10 mouse cellular contexts compared by ENCODE assay signal in the genomic region with DNA sequence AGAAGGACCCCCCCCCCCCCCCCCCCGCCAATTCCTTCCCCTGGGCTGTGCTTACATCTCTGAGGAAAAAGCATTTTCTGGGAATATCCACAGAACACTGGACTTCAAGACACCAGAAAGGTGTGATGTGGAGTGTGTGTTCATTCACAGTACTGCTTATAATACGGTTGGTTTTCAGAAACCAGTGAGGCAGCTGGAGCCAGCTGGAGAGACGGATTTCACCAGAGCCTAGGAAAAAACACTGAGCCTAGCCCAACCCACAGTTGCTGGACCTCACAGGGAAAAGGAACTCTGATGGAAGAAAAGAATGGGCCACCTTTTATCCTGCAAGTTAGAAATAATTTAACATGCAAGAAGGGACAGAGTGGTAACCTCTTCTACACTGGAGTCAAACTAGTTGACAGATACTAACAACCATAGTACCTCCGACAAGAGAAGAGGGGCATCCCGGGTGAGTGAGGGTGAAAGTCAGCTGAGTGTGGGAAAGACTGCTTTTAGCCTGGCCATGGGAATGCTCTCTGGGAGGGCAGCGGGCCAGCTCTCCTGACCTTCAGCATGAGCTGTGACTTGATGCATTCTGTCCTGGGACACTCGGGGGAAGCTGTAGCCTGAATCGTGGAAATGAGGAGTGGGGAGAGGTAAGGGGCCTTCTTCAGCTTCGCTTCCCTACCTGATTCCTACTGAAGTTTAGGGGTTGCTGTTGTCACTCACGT. TPM values are rescaled to one million over a fixed set of nuclear protein-coding genes. Genes with fewer than 3 reads are reported as not detected.
DNase-seq lines count a peak whose midpoint lies in the region; ATAC-seq and TF ChIP-seq lines count a peak whose summit lies in the region.
"Had no signal": no experiment of that assay in that cellular context is flagged by ENCODE, and none has a peak within 500 bp of the region (broad histone marks: within the 10 kb centered on the region; RNA-seq: fewer than 3 reads in every experiment).

No protein-coding gene starts in this region.

- peak overlapping the region; percentile 73 for H3K27ac ChIP-seq in intestine, embryonic 14.5 days (ENCODE audit: low read depth)
- no peak overlapping the region for H3K27ac ChIP-seq in intestine, postnatal 0 days (ENCODE audit: low read depth, low read length)
- H3K27ac ChIP-seq in heart, adult 2 months = peak overlapping the region; percentile 70
- H3K27ac ChIP-seq in kidney, embryonic 15.5 days = peak overlapping the region; percentile 72
- H3K27ac ChIP-seq in stomach, embryonic 16.5 days (ENCODE audit: low read length) = peak overlapping the region; percentile 78
- H3K27ac ChIP-seq in embryonic facial prominence, embryonic 10.5 days (replicated peaks) = no peak overlapping the region

- 0 out of 2 replicates have a peak, but pooled peaks cover 3% of the 10 kb centered on the region for H3K9me3 ChIP-seq in intestine, embryonic 14.5 days (ENCODE audit: control insufficient read depth, low read length)
- H3K9me3 ChIP-seq in intestine, postnatal 0 days (ENCODE audit: control insufficient read depth) = 0 out of 2 replicates have a peak, but pooled peaks cover 4% of the 10 kb centered on the region
- peaks cover 6% of the 10 kb centered on the region; the same call in 1 of the 2 replicates for H3K9me3 ChIP-seq in kidney, embryonic 15.5 days (replicated peaks)
- no peaks in the 10 kb centered on the region; the same call in 1 of the 2 replicates for H3K9me3 ChIP-seq in stomach, embryonic 16.5 days (replicated peaks; ENCODE audit: control insufficient read depth, low read length)
- 0 out of 2 replicates have a peak, but pooled peaks cover 3% of the 10 kb centered on the region for H3K9me3 ChIP-seq in embryonic facial prominence, embryonic 10.5 days

- H3K27me3 ChIP-seq in intestine, embryonic 14.5 days (replicated peaks; ENCODE audit: control insufficient read depth, insufficient read depth, low read length) = no peaks in the 10 kb centered on the region
- no peaks in the 10 kb centered on the region for H3K27me3 ChIP-seq in intestine, postnatal 0 days (replicated peaks; ENCODE audit: control insufficient read depth, insufficient read depth, low read length)
- H3K27me3 ChIP-seq in heart, adult 2 months (ENCODE audit: control insufficient read depth, insufficient read depth, low read length) = no peaks in the 10 kb centered on the region
- no peaks in the 10 kb centered on the region for H3K27me3 ChIP-seq in kidney, embryonic 15.5 days
- no peaks in the 10 kb centered on the region for H3K27me3 ChIP-seq in stomach, embryonic 16.5 days (ENCODE audit: control insufficient read depth, insufficient read depth, low read length)
- no peaks in the 10 kb centered on the region for H3K27me3 ChIP-seq in embryonic facial prominence, embryonic 10.5 days (replicated peaks; ENCODE audit: low read depth, poor library complexity, severe bottlenecking)

- ATAC-seq in intestine, embryonic 14.5 days (replicated peaks; ENCODE audit: low FRiP score, low TSS enrichment, low read depth) = no peak
- ATAC-seq in intestine, postnatal 0 days = no peak
- ATAC-seq in kidney, embryonic 15.5 days (replicated peaks; ENCODE audit: low FRiP score) = no peak
- ATAC-seq in stomach, embryonic 16.5 days (ENCODE audit: insufficient read depth, low FRiP score) = peak; percentile 64; the same call in 1 of the 2 replicates
- ATAC-seq: activated CD4-positive, CD25-positive, alpha-beta regulatory T cell, adult 4 months had no signal

- peak; percentile 81 for TF ChIP-seq EP300 in heart, adult 2 months (IDR thresholded peaks at IDR 0.05; ENCODE audit: insufficient read depth, low read depth, low read length)

- peaks cover 3% of the 10 kb centered on the region; the same call in 1 of the 2 replicates for H3K79me2 ChIP-seq in heart, adult 2 months (replicated peaks; ENCODE audit: control insufficient read depth, insufficient read depth, low read length)

- WGBS in intestine, embryonic 14.5 days = 63% methylated on average over 10 of the region's 10 CpGs
- WGBS in intestine, postnatal 0 days = 68% methylated on average over 10 of the region's 10 CpGs
- 48% methylated on average over 10 of the region's 10 CpGs for WGBS in heart, adult 2 months
- WGBS in kidney, embryonic 15.5 days = 76% methylated on average over 10 of the region's 10 CpGs
- WGBS in stomach, embryonic 16.5 days = 63% methylated on average over 10 of the region's 10 CpGs
- 83% methylated on average over 10 of the region's 10 CpGs for WGBS in embryonic facial prominence, embryonic 10.5 days

- TF ChIP-seq POLR2A in heart, adult 2 months (IDR thresholded peaks at IDR 0.05; ENCODE audit: insufficient read depth, low read depth, low read length) = peak; percentile 36; the same call in 1 of the 2 replicates

- no peaks in the 10 kb centered on the region; the same call in 1 of the 2 replicates for H3K4me1 ChIP-seq in intestine, embryonic 14.5 days (replicated peaks; ENCODE audit: control insufficient read depth, insufficient read depth, low read length)
- H3K4me1 ChIP-seq in intestine, postnatal 0 days (replicated peaks; ENCODE audit: control insufficient read depth, insufficient read depth, low read length) = no peaks in the 10 kb centered on the region
- peaks cover 6% of the 10 kb centered on the region for H3K4me1 ChIP-seq in heart, adult 2 months (ENCODE audit: control insufficient read depth, insufficient read depth, low read length)
- no peaks in the 10 kb centered on the region for H3K4me1 ChIP-seq in kidney, embryonic 15.5 days
- peaks cover 4% of the 10 kb centered on the region; the same call in 1 of the 2 replicates for H3K4me1 ChIP-seq in stomach, embryonic 16.5 days (ENCODE audit: control insufficient read depth, insufficient read depth, low read length)
- peaks cover 3% of the 10 kb centered on the region; the same call in 1 of the 2 replicates for H3K4me1 ChIP-seq in embryonic facial prominence, embryonic 10.5 days

- H3K9ac ChIP-seq in intestine, embryonic 14.5 days (ENCODE audit: low read length) = no peak overlapping the region
- H3K9ac ChIP-seq in intestine, postnatal 0 days (ENCODE audit: low read depth, low read length) = no peak overlapping the region
- no peak overlapping the region for H3K9ac ChIP-seq in heart, adult 2 months (ENCODE audit: low read depth, low read length)
- H3K9ac ChIP-seq in kidney, embryonic 15.5 days = no peak overlapping the region
- 0 out of 2 replicates have a peak overlapping the region, but pooled peaks have one; percentile 14 for H3K9ac ChIP-seq in stomach, embryonic 16.5 days (ENCODE audit: low read length)

- no peak overlapping the region for H3K4me3 ChIP-seq in intestine, embryonic 14.5 days (ENCODE audit: low read depth, low read length)
- H3K4me3 ChIP-seq in intestine, postnatal 0 days (ENCODE audit: low read depth, low read length) = no peak overlapping the region
- no peak overlapping the region for H3K4me3 ChIP-seq in heart, adult 2 months
- H3K4me3 ChIP-seq in kidney, embryonic 15.5 days (replicated peaks) = no peak overlapping the region
- H3K4me3 ChIP-seq in stomach, embryonic 16.5 days (replicated peaks; ENCODE audit: low read length) = no peak overlapping the region
- no peak overlapping the region for H3K4me3 ChIP-seq in embryonic facial prominence, embryonic 10.5 days

- H3K4me2 ChIP-seq in intestine, embryonic 14.5 days (ENCODE audit: low read length) = no peak overlapping the region
- no peak overlapping the region for H3K4me2 ChIP-seq in intestine, postnatal 0 days (replicated peaks; ENCODE audit: low read depth)
- no peak overlapping the region for H3K4me2 ChIP-seq in kidney, embryonic 15.5 days
- no peak overlapping the region for H3K4me2 ChIP-seq in stomach, embryonic 16.5 days (ENCODE audit: low read depth, low read length)

- no peaks in the 10 kb centered on the region for H3K36me3 ChIP-seq in intestine, embryonic 14.5 days (ENCODE audit: control insufficient read depth, insufficient read depth, low read length)
- no peaks in the 10 kb centered on the region for H3K36me3 ChIP-seq in intestine, postnatal 0 days (ENCODE audit: control insufficient read depth, insufficient read depth)
- peaks cover 2% of the 10 kb centered on the region for H3K36me3 ChIP-seq in heart, adult 2 months (ENCODE audit: control insufficient read depth, insufficient read depth, low read length)
- no peaks in the 10 kb centered on the region for H3K36me3 ChIP-seq in kidney, embryonic 15.5 days
- no peaks in the 10 kb centered on the region for H3K36me3 ChIP-seq in stomach, embryonic 16.5 days (ENCODE audit: control insufficient read depth, insufficient read depth, low read length)
- H3K36me3 ChIP-seq in embryonic facial prominence, embryonic 10.5 days (replicated peaks) = peaks cover 16% of the 10 kb centered on the region

- no peak for DNase-seq in intestine, embryonic 14.5 days (ENCODE audit: low spot score)
- DNase-seq in heart, adult 2 months = peak; percentile 81 to 85
- DNase-seq in embryonic facial prominence, embryonic 10.5 days (ENCODE audit: low spot score) = no peak
- DNase-seq in Muller cell, postnatal 12 days (ENCODE audit: inconsistent ontology term) = no peak
- DNase-seq in frontal cortex, postnatal 36 days (ENCODE audit: low spot score in 2 of 2) = no peak
- DNase-seq: midbrain, embryonic 14.5 days had no signal

- intact Hi-C loops in heart, adult 2 months (cut with DNase I) = no loop called here

- TF ChIP-seq CTCF in intestine, postnatal 0 days (IDR thresholded peaks at IDR 0.05; ENCODE audit: low read depth) = no peak
- TF ChIP-seq CTCF in heart, adult 2 months (IDR thresholded peaks at IDR 0.05) = no peak

RNA-seq across cellular contexts. Expression of a gene that starts 37.6 kb away (rescaled TPM):
- polyA plus RNA-seq in intestine, embryonic 14.5 days (2014; fragmentation: Nextera tagmentation; extraction: Ambion mirVana) = 3.0 and 5.2 TPM in 2 replicates
- polyA plus RNA-seq in intestine, postnatal 0 days (2015; fragmentation: Nextera tagmentation; extraction: Ambion mirVana) = 36.8 and 44.0 TPM in 2 replicates
- total RNA-seq in heart, adult 2 months (2021) = 1 to 10 TPM; 1.1 to 1.2 TPM
- 0.43 and 2.4 TPM in 2 replicates for polyA plus RNA-seq in heart, adult 2 months (2012; rRNA removed)
- 5.4 and 7.2 TPM in 2 replicates for polyA plus RNA-seq in kidney, embryonic 15.5 days (2015; fragmentation: Nextera tagmentation; extraction: Ambion mirVana)
- polyA plus RNA-seq in stomach, embryonic 16.5 days (2015; fragmentation: Nextera tagmentation; extraction: Ambion mirVana) = 4.0 and 5.2 TPM in 2 replicates
- polyA plus RNA-seq in embryonic facial prominence, embryonic 10.5 days (2016; fragmentation: Nextera tagmentation; extraction: Ambion mirVana) = 1.7 and 1.8 TPM in 2 replicates

RNA-seq across cellular contexts. Expression of a gene that starts 47.3 kb away (rescaled TPM):
- 26.1 and 30.2 TPM in 2 replicates for polyA plus RNA-seq in intestine, embryonic 14.5 days (2014; fragmentation: Nextera tagmentation; extraction: Ambion mirVana)
- polyA plus RNA-seq in intestine, postnatal 0 days (2015; fragmentation: Nextera tagmentation; extraction: Ambion mirVana) = 16.2 and 18.9 TPM in 2 replicates
- total RNA-seq in heart, adult 2 months (2021) = 1 to 10 TPM; 8.5 to 9.8 TPM
- polyA plus RNA-seq in heart, adult 2 months (2012; rRNA removed) = 5.5 and 10.0 TPM in 2 replicates
- polyA plus RNA-seq in kidney, embryonic 15.5 days (2015; fragmentation: Nextera tagmentation; extraction: Ambion mirVana) = 24.4 and 26.4 TPM in 2 replicates
- polyA plus RNA-seq in stomach, embryonic 16.5 days (2015; fragmentation: Nextera tagmentation; extraction: Ambion mirVana) = 27.4 and 28.6 TPM in 2 replicates
- polyA plus RNA-seq in embryonic facial prominence, embryonic 10.5 days (2016; fragmentation: Nextera tagmentation; extraction: Ambion mirVana) = 21.4 and 23.9 TPM in 2 replicates

Comparison
In these comparisons a context has a peak if more than half of its experiments do, and no peak if none do; other contexts are left out.
1. H3K27ac ChIP-seq: peak in intestine, embryonic 14.5 days (single experiment), heart, adult 2 months (single experiment), kidney, embryonic 15.5 days (single experiment) and stomach, embryonic 16.5 days (single experiment); none in intestine, postnatal 0 days (single experiment) and embryonic facial prominence, embryonic 10.5 days (single experiment).
2. DNase-seq: peak in heart, adult 2 months (2 of 2); none in intestine, embryonic 14.5 days (single experiment), embryonic facial prominence, embryonic 10.5 days (single experiment), Muller cell, postnatal 12 days (single experiment) and frontal cortex, postnatal 36 days (0 of 2).